Mouse (Mus musculus) ovary, postnatal 14 days (tissue): ENCODE measurements around the gene Fgfr1op2.

Experiments used
- DNase-seq: peaks from one replicate; pipeline ENCODE4 v3.0.0; 2022; ENCODE audit warnings: low spot score

The Fgfr1op2 gene

DNA sequence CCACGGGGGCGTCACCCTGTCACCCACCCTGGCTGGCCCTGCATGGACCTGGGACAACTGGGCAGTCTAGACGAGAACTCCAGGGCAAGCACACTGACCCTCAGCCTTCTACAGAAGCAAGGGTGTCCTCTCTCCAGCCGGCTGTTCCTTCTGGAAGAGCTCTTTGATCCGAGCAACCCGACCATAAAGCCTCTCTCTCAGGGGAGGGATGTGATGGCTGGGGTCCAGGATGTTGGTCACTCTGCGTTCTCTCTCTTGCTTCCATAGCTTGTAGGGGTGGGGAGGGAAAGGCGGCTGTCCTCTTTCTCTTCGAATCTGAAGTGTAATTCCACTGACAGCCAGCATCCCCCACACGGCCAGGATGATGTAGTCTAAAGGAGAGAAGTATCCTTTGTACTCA lies 26.6 kb downstream of the Fgfr1op2 start:
- no peak for DNase-seq

DNA sequence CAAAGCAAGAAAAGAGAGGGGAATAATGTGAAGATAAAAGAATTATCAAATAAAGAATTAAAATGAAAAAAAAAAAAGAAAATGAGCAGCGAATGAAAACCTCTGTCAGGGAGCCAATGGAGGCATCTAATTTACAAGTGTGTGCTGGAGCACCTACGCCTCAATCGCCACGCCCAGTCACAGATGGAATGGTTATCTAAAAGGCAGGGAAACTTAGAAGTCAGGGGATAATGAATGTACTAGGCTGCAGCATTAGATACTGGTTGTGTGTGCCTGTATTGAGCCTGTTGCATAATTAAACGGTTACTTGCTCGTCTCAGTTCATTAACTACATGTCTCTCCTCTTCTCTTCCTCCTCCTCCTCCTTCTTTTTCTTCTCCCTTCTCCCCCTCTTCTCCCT lies 34.4 kb downstream of the Fgfr1op2 start:
- no peak for DNase-seq

- DNase-seq = no peak
These were observed 34.9 kb downstream of the Fgfr1op2 start for GRCm38 (mm10) chr6:146611897-146612296.

GRCm38 (mm10) chr6:146612736-146613135 lies 35.7 kb downstream of the Fgfr1op2 start:
- DNase-seq = no peak

- DNase-seq = no peak
These were observed 36.9 kb downstream of the Fgfr1op2 start for GRCm38 (mm10) chr6:146613907-146614306.

GRCm38 (mm10) chr6:146614541-146614940 lies 37.5 kb downstream of the Fgfr1op2 start:
- no peak for DNase-seq

DNA sequence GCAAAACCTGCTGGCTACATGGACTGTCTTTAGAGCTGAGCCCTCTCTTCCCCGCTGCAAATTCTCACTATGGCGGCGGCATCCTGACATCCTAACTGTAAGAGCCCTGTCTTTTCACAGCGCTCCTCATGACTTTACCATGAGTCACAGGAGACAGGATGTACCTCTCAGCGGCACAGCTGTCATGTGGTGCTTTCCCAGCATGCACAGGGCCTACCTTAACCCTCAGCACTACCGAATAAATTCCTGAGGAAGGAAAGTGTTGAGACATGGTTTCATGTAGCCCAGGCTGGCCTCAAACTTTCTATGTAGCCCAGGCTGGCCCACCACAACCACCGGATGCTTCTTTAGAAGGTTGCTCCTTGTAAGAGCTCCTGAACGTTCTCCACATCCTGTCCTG lies 38.9 kb downstream of the Fgfr1op2 start:
- DNase-seq = no peak

- DNase-seq = no peak
These were observed 39.7 kb downstream of the Fgfr1op2 start for GRCm38 (mm10) chr6:146616670-146617069.

DNA sequence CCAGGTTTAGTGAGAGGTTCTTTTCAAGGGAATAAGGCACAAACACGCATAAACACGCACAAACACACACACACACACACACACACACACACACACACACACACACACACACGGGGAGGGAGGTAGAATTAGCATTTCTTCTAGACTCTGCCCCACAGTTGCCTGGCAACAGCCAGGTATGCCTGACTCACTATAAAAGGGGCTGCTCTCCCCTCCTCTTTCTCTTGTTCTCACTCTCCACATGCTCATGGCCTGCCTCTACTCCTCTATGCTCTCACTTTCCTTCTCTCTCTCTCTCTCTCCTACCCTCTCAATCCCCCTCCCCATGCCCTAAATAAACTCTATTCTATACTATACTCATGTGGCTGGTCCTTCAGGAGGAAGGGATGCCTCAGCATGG lies 51.1 kb downstream of the Fgfr1op2 start:
- DNase-seq = no peak

- no peak for DNase-seq
These were observed 53.1 kb downstream of the Fgfr1op2 start for GRCm38 (mm10) chr6:146629781-146630756.

GRCm38 (mm10) chr6:146630961-146631360 lies 54.0 kb downstream of the Fgfr1op2 start:
- DNase-seq = no peak

- no peak for DNase-seq
These were observed 54.8 kb downstream of the Fgfr1op2 start for GRCm38 (mm10) chr6:146631847-146632246.

- DNase-seq = no peak
These were observed 55.4 kb downstream of the Fgfr1op2 start for GRCm38 (mm10) chr6:146632403-146632802.

DNA sequence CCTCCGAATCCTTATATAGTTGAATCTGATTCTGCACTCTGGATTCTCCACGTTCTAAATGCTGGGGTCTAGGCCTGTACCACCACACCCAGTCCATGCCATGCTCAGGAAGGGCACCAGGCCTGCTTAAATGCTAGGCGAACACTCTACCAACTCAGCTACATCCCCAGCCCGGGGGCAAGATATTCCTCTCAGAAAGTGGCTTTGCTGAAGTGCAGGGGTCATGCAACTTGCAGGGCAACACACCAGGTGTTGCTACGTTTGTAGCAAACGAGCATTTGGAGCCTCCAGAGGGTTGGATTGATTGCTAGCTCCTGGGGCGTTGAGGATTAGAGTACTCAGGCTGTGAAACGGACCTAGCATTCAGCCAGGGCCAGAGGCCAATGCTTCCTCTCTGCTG lies 56.1 kb downstream of the Fgfr1op2 start:
- DNase-seq = no peak

DNA sequence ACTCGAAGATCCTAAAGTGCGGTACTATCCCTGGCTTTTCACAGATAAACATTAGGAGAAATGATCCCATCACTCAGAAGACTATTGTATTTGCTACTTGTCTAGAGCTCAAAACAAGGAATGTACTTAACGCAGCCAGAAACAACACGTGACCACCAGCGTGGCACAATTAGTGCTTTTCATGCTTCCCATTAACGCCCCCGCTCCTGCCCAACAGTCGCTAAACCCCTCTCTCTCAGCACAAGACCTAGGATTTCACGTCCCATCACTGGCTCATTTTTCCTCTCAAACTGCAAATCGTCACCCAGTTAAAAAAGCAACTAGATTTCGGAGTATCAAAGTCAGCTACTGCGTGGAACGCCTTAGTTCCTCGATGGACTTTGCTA lies 56.6 kb downstream of the Fgfr1op2 start:
- no peak for DNase-seq

- peak; percentile 59 for DNase-seq
These were observed 57.2 kb downstream of the Fgfr1op2 start for GRCm38 (mm10) chr6:146634015-146634722.

DNA sequence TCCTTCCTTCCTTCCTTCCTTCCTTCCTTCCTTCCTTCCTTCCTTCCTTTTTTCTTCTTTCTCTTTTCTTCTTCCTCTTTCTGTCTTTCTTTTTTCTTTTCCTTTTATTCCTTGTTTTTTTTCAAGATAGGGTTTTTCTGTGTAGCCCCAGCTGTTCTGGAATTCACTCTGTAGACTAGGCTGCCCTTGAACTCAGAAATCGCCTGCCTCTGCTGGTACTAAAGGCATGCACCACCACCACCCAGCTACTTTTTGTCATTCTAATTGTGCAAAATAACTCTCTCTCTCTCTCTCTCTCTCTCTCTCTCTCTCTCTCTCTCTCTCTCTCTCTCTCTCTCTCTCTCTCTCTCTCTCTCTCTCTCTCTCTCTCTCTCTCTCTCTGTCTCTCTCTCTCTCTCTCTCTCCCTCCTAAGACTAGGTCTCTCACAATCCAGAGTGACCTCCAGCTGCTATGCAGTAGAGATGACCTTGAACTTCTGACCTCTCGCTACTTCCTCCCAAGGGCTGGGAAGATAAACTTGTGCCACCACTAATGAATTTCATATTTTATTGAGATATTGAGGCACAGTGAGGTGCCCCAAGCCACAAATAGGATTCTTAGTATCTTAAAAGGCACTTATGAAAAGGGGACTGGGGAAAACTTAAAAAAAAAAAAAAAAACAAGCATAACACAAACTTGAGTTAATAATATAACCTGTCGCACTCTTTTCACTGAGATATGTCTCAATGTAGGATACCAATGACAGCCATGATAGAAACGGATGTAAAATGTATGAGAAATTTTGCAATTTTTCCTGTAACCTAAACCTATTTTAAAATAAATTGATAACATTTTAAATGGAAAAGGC lies 58.0 kb downstream of the Fgfr1op2 start:
- no peak for DNase-seq

- DNase-seq = no peak
These were observed 59.5 kb downstream of the Fgfr1op2 start for GRCm38 (mm10) chr6:146636482-146636881.

DNA sequence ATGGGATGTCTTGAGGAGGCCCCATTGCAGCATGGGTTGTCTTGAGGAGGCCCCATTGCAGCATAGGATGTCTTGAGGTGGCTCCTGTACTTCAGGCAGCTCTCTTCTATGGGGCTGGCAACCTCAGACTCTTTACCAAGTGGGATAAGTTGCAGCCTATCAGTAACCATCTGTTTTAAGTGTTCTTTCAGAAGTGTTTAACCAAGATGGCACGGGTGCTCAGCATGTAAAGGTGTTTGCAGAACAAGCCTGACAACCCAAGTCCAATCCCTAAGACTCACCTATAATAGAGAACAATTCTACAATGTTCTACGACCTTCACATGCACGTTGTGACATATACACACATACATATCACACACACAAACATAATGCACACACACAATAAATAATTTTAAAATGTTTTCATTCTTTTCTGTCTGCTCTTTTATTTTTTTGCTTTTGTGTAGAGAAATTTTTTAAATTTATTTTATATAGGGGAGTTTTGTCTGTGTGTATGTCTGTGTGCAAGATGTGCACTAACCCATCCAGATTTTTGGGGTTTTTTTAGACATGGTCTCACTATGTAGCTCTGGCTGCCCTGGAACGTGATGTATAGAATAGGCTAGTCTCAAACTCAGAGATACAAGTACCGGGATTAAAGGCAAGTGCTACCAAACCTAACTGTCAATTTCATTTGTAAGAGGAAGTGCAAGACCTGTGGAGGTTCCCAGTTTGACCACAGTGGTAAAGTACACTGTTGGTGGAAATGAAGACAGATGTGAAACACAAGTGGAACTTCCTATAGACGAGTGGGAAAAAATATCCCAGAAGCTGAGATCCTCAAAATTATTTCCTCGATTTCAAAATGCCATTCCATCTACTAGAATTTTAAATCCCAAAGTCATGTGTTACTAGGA lies 63.3 kb downstream of the Fgfr1op2 start:
- no peak for DNase-seq

DNA sequence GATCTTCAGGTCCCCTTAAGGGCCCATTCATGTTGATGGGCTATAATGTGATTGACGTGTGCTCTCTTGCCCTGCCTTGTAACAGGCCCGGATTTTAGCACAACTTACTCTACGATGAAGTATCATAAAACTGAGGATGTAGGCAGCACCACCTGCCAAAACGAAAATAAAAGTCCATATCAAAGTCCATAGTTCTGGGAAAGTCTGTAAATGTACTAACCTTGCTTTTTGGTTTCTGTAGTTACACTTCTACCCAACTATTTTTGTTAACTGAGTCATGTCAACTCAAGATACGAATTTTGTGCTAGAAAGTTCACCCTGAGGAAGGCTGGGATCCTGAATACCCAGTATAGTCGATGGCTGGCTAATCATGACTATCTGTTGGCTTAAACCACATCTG lies 64.0 kb downstream of the Fgfr1op2 start:
- no peak for DNase-seq

DNA sequence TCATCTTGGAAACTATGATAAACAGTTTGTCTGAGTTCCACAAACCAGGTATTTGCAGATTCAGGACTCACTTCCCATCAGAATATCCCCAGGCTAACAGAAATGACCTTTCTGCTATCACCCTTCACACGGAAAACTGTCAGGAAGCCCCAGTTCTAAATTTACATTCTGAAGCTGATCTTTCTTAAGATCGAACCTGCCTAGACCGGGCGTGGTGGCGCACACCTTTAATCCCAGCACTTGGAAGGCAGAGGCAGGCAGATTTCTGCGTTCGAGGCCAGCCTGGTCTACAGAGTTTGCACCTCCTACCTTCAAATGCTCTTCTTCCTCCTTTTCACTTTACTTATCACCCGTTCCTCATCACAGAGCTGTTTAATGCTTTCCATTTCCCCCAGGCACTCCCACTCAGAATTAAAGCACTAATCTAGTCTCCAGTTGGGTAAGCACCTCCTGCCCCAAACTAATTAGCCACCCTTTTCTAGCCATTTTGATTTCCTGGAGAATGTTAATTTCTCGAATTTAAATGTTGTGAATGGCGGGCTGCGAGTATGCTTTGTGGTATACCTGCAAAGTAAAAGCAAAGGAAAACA lies 64.7 kb downstream of the Fgfr1op2 start:
- DNase-seq = no peak
